Mouse (Mus musculus) left cerebral cortex, adult 6 months (tissue): ENCODE measurements around the gene Fancd2os. TPM values are rescaled to one million over a fixed set of nuclear protein-coding genes. Genes with fewer than 3 reads are reported as not detected.

Source experiments
- long read RNA-seq, 2 experiments: library from polyadenylated mRNA; unstranded; transcript quantifications; one replicate each; pipeline ENCODE4 v2.0.0; 2019 to 2020
- polyA plus RNA-seq: library from polyadenylated mRNA; unstranded; fragments of <200 nt; fragmentation: Nextera tagmentation; gene quantifications from 2 replicates; pipeline ENCODE4 v1.2.3, GENCODE M21; 2021

The Fancd2os gene
- polyA plus RNA-seq = 0.27 and 0.33 TPM in 2 replicates
- long read RNA-seq, experiment 1, partial matches to known transcripts = 1 of 2 reads
- long read RNA-seq, experiment 1, other reads (novel, unspliced or antisense) = 1 of 2 reads
- long read RNA-seq, experiment 2 = 0 reads

DNA sequence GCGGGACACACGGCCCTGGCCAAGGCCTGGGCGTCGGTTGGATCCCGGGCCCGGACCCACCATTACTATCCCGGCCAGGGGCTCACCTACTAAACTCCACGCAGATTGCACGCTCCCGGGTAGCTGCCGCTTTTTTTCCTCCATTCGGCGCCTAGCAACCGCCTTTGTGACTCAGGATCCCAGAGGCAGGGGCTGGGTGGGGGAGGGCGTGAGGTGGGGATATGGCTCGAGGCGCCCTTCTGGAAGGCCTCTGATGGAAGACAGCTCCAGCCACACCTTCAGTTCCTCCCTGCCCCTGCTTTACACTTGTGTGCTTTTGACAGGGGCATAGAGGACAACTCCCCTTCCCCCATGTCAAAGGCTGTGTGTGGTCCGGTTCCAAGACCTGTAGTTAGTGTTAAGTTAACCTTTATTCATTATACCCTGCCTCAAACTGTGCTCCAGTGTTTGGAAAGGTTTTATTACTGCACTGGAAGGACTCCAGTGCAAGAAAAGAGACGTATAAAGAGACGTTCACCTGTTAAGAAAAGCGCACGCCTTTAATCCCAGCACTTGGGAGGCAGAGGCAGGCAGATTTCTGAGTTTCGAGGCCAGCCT is at the start of gene Fancd2os:
Gene Fancd2os (minus strand): TSS at position 173 of the 597 bp plus-strand sequence.

DNA sequence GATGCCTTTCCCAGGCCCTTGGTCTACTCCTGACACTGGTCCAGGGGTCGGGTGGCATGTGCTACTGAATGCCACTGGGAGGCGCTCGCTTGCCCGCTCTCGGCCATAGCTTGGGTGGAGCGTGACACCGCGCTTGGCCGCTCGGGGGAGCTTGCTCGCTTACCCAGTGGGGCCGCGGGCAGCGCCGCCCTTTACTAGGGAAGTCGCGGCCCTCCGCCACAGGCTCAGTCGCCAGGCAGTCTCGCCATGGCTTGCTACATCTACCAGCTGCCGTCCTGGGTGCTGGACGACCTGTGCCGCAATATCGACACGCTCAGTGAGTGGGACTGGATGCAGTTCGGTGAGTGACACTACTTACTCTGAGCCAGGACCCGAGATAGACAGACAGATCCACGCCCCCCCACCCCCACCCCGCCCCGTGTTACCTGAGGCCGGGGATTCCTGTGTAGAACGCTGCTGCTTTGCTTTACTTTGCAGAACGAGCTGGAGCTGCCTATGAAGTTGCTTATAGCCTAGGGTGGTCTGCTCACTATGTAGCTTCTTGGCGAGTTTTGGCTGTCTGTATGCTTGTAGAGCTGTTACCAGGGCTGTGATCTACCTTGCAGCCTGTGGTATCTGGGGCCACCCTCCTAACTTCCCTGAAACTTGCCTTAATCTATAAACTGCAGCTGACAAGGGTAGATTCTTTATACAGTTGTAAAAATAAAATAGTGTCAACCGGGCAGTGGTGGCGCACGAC is 38.0 kb upstream of the Fancd2os start, which contains the start of gene Irak2:
Gene Irak2 (plus strand): TSS at position 166 of the 739 bp plus-strand sequence.

DNA sequence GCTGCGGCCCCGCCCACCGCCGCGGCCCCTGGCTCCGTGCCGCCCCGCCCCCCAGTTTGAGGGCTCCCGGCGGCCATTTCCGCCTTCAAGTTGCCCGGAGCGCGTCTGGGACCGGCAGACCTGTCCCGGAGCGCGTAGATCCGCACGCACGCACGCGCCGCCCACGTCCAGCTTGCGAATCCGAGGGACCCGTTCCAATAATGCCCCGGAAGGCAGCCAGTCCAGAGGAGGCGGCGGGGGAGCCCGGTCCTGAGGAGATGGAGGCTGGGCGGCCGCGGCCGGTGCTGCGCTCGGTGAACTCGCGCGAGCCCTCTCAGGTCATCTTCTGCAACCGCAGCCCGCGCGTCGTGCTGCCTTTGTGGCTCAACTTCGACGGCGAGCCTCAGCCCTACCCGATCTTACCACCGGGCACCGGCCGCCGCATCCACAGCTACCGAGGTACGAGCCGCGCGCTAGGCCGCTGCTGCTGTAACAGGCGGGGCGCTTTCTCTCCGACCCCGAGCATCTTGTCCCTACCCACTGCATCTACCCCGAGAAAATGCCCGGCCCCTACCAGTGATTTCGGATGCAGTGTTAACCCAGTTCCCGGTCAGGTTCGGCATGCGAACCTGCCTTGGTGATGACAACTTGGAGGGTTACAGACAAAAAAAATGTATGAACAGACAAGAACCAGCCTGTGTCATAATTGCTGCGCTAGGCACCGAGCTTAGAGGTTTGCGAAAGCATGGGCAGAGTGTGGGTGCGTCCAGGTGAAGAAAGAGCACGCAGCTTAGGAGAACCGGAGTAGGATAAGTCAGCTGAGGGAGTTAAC is 23.6 kb upstream of the Fancd2os start, which contains the start of gene Vhl:
Gene Vhl (plus strand): TSS at position 19 of the 811 bp plus-strand sequence.

DNA sequence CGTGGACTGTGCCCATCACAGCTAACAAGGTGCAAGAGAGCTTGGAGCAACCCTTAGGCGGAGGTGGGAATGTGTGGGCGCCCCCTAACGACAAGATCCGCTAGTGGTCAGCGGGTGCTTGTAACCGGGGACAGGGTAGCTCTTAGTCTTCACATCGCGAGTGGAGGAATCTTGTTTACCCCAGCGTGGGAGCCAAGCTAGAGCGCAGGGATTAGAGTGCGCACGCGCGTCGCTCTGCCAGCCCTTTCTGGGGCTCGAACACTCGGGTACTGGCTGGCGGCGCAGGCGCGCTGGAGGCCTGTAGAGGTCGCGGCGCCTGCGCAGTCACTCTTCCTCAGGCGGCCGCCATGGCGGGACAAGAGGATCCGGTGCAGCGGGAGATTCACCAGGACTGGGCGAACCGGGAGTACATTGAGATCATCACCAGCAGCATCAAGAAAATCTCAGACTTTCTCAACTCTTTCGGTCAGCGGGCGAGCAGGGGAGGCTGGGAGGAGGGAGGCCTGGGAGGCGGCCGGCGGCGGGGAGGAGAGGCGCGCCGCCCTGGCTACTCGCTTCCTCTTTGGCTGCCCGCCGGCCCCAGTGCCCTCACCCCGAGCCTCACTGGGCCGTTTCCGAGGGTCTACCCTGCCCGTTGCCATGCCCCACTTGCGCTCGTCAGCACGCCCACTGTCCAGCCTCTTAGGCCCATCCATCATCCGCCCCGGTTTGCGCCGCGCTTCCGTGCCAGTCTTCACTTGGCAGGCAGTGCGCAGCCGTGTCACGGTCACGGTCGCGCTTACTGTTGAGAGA is 4.1 kb upstream of the Fancd2os start, which contains the start of gene Brk1:
Gene Brk1 (plus strand): TSS at position 341 of the 792 bp plus-strand sequence.

Other genes with a start within 250 kb of the Fancd2os start
- 16.2 and 28.5 TPM in 2 replicates for gene Tada3, start 222.8 kb downstream of the Fancd2os start, polyA plus RNA-seq
- gene Arpc4, start 222.6 kb downstream of the Fancd2os start, polyA plus RNA-seq = 287 and 388 TPM in 2 replicates
- gene Ttll3, start 211.5 kb downstream of the Fancd2os start, polyA plus RNA-seq = 3.0 and 3.4 TPM in 2 replicates
- 16.2 and 16.3 TPM in 2 replicates for gene Rpusd3, start 181.4 kb downstream of the Fancd2os start, polyA plus RNA-seq
- not detected in 2 replicates for gene Cidec, start 165.0 kb downstream of the Fancd2os start, polyA plus RNA-seq
- 76.8 and 86.7 TPM in 2 replicates for gene Jagn1, start 158.1 kb downstream of the Fancd2os start, polyA plus RNA-seq
- gene Il17re, start 142.2 kb downstream of the Fancd2os start, polyA plus RNA-seq = 0.17 and 0.43 TPM in 2 replicates
- gene Il17rc, start 129.3 kb downstream of the Fancd2os start, polyA plus RNA-seq = 5.2 and 6.6 TPM in 2 replicates
- 78.3 and 85.0 TPM in 2 replicates for gene Creld1, start 117.4 kb downstream of the Fancd2os start, polyA plus RNA-seq
- gene Prrt3, start 98.8 kb downstream of the Fancd2os start, polyA plus RNA-seq = 18.0 and 26.8 TPM in 2 replicates
- gene Emc3, start 69.1 kb downstream of the Fancd2os start, polyA plus RNA-seq = 84.7 and 101 TPM in 2 replicates
- 3.6 and 4.7 TPM in 2 replicates for gene Fancd2, start 69.0 kb downstream of the Fancd2os start, polyA plus RNA-seq
- gene Brk1, start 4.1 kb upstream of the Fancd2os start, polyA plus RNA-seq = 287 and 297 TPM in 2 replicates
- gene Vhl, start 23.2 kb upstream of the Fancd2os start, polyA plus RNA-seq = 37.1 and 39.1 TPM in 2 replicates
- 8.5 and 16.6 TPM in 2 replicates for gene Irak2, start 37.8 kb upstream of the Fancd2os start, polyA plus RNA-seq
- 1.1 and 1.4 TPM in 2 replicates for gene Tatdn2, start 96.3 kb upstream of the Fancd2os start, polyA plus RNA-seq
- gene Ghrl, start 119.2 kb upstream of the Fancd2os start, polyA plus RNA-seq = not detected in 2 replicates
- 118 and 151 TPM in 2 replicates for gene Sec13, start 140.0 kb upstream of the Fancd2os start, polyA plus RNA-seq